Mouse (Mus musculus) olfactory bulb, adult 2 months (tissue): Measurements from ENCODE around the gene E330009J07Rik. TPM values are rescaled to one million over a fixed set of nuclear protein-coding genes. Genes with fewer than 3 reads are reported as not detected.

ENCODE experiments used
- H3K27ac ChIP-seq: fragments of 200-500 bp; 2 replicates; pipeline ENCODE4 v1.5.1; 2012; ENCODE audit warnings: low read depth, low read length; ENCODE audit not compliant: insufficient read depth
- H3K4me1 ChIP-seq: fragments of 200-500 bp; 2 replicates; pipeline ENCODE4 v1.6.1; 2012; ENCODE audit warnings: low read length; ENCODE audit not compliant: control insufficient read depth, insufficient read depth
- H3K4me3 ChIP-seq: fragments of 200-500 bp; 2 replicates; pipeline ENCODE4 v1.5.1; 2012; ENCODE audit warnings: mild to moderate bottlenecking, low read depth, low read length, moderate library complexity; ENCODE audit not compliant: insufficient read depth
- CTCF ChIP-seq: fragments of 200-500 bp; IDR thresholded peaks from 2 replicates; pipeline ENCODE4 v1.5.1; 2012; ENCODE audit warnings: low read depth, mild to moderate bottlenecking, low read length, moderate library complexity; ENCODE audit not compliant: insufficient read depth
- POLR2A ChIP-seq: fragments of 200-500 bp; IDR thresholded peaks from 2 replicates; pipeline ENCODE4 v1.6.1; 2012; ENCODE audit warnings: mild to moderate bottlenecking, low read depth, low read length, moderate library complexity; ENCODE audit not compliant: insufficient read depth
- WGBS: fragments of 180-500 bp; shearing (Covaris S2); methylation state at CpG from one replicate; pipeline ENCODE4 v1.1.7; 2018; 5-methylcytosine and 5-hydroxymethylcytosine counted together
- polyA plus RNA-seq: library from polyadenylated mRNA; stranded (reverse); fragments of >200 nt; gene quantifications from 2 replicates; pipeline ENCODE4 v1.2.4, GENCODE M21; 2012; ENCODE audit warnings: low replicate concordance; ENCODE audit not compliant: missing spikeins, insufficient read depth, insufficient read length

Gene E330009J07Rik
- 44.9 and 190 TPM in 2 replicates for polyA plus RNA-seq

- Histone ChIP-seq H3K4me1 (peaks cover 2% of the 10 kb centered on the region; the same call in 1 of the 2 replicates), H3K4me3 (peak within 1 kb of the TSS; percentile 70), H3K27ac (peak within 1 kb of the TSS; percentile 63)
- under 1% methylated on average over 38 of the region's 38 CpGs for WGBS
- TF ChIP-seq CTCF = no peak
- peak; percentile 64; the same call in 1 of the 2 replicates for TF ChIP-seq POLR2A
Observed at GRCm38 (mm10) chr6:40436047-40436483, at the start of gene E330009J07Rik. E330009J07Rik (minus strand) TSS chr6:40436135.

GRCm38 (mm10) chr6:40482318-40482717 lies 46.4 kb upstream of the E330009J07Rik start:
- whole genome bisulfite sequencing = 67% methylated on average over 5 of the region's 5 CpGs
- no peak overlapping the region for H3K4me3 ChIP-seq
- H3K4me1 ChIP-seq = no peaks in the 10 kb centered on the region
- H3K27ac ChIP-seq = no peak overlapping the region
- TF ChIP-seq POLR2A (no peak), CTCF (no peak)

- TF ChIP-seq POLR2A (no peak), CTCF (no peak)
- H3K27ac ChIP-seq = no peak overlapping the region
- no peaks in the 10 kb centered on the region for H3K4me1 ChIP-seq
- 72% methylated on average over 1 of the region's 1 CpGs for WGBS
- H3K4me3 ChIP-seq = no peak overlapping the region
Observed at GRCm38 (mm10) chr6:40479705-40480104, 43.8 kb upstream of the E330009J07Rik start.

- Histone ChIP-seq H3K4me1 (0 out of 2 replicates have a peak, but pooled peaks cover 2% of the 10 kb centered on the region), H3K27ac (no peak overlapping the region), H3K4me3 (no peak overlapping the region)
- 87% methylated on average over 4 of the region's 4 CpGs for WGBS
- TF ChIP-seq CTCF (no peak), POLR2A (no peak)
Observed at GRCm38 (mm10) chr6:40476132-40476531, 40.2 kb upstream of the E330009J07Rik start.

DNA sequence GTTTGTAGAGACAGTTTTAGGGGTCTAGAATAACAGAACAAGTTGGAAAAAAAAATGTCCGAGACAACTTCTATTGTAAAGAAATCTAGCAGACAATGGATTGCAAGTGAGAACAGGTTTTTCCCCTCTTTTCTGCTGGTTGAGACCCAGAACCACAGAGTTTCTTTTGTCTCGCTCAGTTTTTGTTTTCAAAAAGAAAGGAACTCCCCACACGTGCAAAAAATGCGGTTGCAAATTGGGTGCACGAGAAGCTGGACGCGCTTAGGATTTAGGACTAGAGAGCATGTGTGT lies 35.7 kb upstream of the E330009J07Rik start:
- H3K27ac ChIP-seq = peak overlapping the region; percentile 73
- TF ChIP-seq POLR2A (no peak), CTCF (no peak)
- peak overlapping the region; percentile 67 for H3K4me3 ChIP-seq
- WGBS = under 1% methylated on average over 7 of the region's 7 CpGs
- 0 out of 2 replicates have a peak, but pooled peaks cover 2% of the 10 kb centered on the region for H3K4me1 ChIP-seq

DNA sequence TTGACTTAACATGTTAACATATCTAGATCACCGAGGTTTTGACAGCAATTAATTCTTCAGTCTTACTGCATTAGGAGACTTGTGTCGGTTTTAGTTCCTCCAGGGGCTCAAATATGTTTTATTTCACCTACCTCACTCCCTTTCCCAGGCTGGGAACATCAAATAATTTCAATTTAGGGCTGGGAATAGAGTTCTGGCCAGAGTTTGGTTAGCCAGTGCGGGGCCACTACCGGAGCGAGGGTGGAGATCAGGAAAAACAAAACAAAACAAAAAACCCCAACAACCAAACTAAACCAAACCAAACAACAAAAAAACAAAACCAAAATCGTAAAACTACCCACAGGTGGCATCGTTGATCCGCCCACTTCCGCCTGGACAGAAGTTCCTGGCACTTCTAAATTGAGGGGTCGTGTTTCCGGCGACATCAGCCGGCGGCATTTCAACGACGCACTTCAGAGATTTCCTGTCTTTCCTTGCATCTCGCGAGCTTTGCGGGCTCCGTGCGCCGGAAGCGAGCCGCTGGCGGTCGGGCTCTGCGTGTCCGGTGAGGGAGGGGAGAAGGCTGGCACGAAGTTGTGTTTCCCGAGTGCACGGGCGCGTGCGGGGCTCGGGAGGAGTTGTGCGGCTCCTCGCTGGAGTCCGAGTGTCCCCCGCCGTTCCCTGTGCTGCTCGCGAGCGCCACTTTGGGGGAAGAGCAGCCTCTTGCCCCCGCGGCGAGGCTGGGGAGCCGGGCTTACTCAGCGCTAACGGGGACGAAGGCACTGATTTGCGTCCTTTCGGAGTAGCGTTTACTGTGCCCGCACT lies 35.2 kb upstream of the E330009J07Rik start, which contains the start of gene Ssbp1:
Ssbp1 (plus strand) TSS at position 437 of the 804 bp plus-strand sequence.
- 0 out of 2 replicates have a peak, but pooled peaks cover 2% of the 10 kb centered on the region for H3K4me1 ChIP-seq
- TF ChIP-seq POLR2A = peak; percentile 94
- TF ChIP-seq CTCF = no peak
- peak within 1 kb of the TSS; percentile 73 for H3K27ac ChIP-seq
- H3K4me3 ChIP-seq = peak within 1 kb of the TSS; percentile 67
- WGBS = under 1% methylated on average over 54 of the region's 54 CpGs

DNA sequence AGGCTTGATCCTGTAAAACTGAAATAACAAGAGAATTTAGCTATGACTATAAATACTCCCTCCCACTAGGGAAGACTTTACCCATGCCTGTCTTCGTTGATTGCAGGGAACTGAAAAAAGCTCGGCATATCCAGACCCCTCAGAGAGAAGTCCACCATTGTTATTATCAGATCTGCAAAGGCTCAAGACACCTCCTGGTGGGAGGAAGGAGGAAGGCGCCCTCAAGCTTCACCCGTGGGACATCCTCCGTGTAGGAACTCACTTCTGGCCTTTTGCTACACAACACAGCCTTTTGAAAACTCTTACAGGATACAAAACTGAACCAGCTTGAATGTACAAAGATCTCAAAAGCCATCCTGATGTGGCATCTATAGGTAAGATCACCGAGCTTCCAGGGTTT lies 29.8 kb upstream of the E330009J07Rik start:
- H3K4me3 ChIP-seq = no peak overlapping the region
- no peak overlapping the region for H3K27ac ChIP-seq
- WGBS = 39% methylated on average over 6 of the region's 6 CpGs
- H3K4me1 ChIP-seq = no peaks in the 10 kb centered on the region
- no peak for TF ChIP-seq CTCF
- TF ChIP-seq POLR2A = no peak

DNA sequence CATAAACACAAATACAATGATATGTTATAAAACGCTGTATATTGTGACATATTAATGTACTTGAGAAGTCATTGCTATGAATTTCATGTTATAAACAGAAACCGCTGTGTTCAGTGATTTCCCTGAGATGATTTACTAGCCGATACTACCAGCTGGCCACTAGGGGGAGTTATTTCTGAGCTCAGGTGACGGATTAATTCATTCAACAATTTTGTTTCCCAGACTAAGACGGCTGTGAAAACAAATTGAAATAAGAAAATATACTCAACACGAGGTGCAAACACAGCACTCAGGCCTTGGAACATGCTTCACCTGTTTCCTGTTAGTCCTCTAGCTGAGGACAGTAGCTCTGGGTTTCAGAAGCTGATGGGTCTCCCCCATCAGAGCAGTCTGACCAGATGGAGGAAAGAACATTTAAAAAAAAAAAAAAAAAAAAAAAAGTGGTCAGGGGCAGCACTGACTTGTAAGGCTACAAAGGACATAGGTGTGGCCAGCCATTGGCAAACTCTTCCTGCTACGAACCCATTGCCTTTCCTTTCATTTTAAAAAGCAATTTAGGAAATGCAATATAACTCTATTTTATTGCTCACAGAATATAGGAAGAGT lies 18.6 kb upstream of the E330009J07Rik start:
- H3K4me1 ChIP-seq = no peaks in the 10 kb centered on the region
- WGBS = 24% methylated on average over 7 of the region's 7 CpGs
- H3K27ac ChIP-seq = no peak overlapping the region

GRCm38 (mm10) chr6:40448626-40449025 lies 12.7 kb upstream of the E330009J07Rik start:
- Histone ChIP-seq H3K4me1 (no peaks in the 10 kb centered on the region), H3K4me3 (no peak overlapping the region), H3K27ac (no peak overlapping the region)
- TF ChIP-seq CTCF = no peak
- no peak for TF ChIP-seq POLR2A

More for the DNA sequence above, 18.6 kb upstream of the E330009J07Rik start:
- H3K4me3 ChIP-seq = no peak overlapping the region
- TF ChIP-seq POLR2A = no peak
- no peak for TF ChIP-seq CTCF
